Mouse (Mus musculus) left cerebral cortex, postnatal 10 days (tissue): ENCODE results near the gene Cdh1. TPM values are rescaled to one million over a fixed set of nuclear protein-coding genes. Genes with fewer than 3 reads are reported as not detected.
"Not testable (repeated sequence)": the region's sequence is repeated elsewhere in the genome, so short reads cannot be mapped to it uniquely, and the experiment has no call there.

ENCODE experiments used
- DNase-seq, 2 experiments: peaks; one replicate each; pipeline ENCODE4 v3.0.0; 2021 to 2022; ENCODE audit warnings: low spot score in 2 of 2, mixed read lengths in 1 of 2; ENCODE audit errors: extremely low spot score in 1 of 2
- intact Hi-C: fragments of 180-260 bp; cut with DNase I; formaldehyde crosslinking; loops from one replicate; pipeline ENCODE4 v1.15.1; 2025
- total RNA-seq, 2 experiments: library from RNA; stranded (reverse); gene quantifications; 2 replicates each; pipeline ENCODE4 v1.2.3; 2021

Cdh1 gene
- total RNA-seq, 2 experiments from 2014 or later: 2.6 to 3.1 TPM

DNA sequence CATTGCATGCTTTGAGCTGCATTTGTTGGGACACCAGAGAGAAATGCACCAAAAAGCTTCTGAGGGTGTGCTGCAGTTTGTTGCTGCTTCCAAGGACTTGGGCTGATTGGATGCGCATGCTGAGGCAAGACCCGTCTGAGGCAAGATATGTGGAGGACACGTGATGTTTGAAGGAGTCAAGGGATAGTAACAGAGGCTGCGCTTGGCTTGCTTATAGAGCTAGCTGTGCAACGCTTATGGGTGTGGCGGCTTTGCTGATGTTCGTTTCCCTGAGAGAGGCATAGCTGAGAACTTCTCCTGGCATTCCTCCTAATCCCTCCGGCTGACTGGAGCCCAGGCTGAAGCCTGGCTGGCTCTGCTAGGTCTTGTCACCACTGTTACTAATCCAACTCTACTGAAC, 16.3 kb upstream of the Cdh1 start:
- DNase-seq: no peak
- intact Hi-C loops: no loop called here

DNA sequence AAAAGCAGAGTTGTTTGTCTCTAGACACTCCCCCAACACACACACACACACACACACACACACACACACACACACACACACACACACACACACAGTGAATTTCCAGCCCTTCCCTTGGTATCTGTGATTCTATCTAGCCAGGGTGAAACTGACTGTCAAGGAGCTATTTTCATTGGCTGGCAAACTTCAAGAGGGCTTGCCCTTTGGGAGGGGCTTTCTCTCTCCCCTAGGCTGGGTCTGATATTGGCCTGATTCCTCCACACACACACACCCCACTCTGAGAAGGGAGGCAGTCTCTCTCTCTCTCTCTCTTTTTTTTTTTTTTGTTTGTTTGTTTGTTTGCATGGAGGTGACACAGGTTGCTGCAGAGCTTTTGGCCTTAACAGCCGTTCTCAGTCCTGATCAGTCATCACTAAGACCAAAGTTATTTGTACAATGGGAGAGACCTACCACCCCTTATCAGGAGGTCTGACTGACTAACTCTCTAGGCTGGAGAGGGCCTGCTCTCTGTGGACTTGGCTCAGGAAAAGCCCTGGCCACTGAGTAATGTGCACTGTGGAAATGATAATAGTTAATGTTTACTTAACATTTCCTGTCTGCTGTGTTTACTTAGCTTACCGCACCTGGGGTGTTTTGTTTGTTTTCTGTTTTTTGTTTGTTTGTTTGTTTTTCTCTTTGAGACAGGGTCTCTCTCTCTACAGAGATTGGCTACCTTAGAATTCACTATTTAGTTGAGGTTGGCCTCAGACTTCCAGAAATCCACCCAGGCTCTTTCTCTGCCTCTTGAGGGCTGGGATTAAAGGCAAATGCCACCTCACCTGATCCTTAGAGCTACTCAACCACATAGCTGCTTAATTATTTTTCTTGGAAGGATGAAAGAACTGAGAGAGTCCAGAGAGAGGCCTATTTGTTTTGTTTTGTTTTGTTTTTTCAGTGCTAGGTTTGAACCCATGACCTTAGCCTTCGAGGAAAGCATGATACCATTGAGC, 14.4 kb upstream of the Cdh1 start:
- intact Hi-C loops: no loop called here
- no peak for DNase-seq

DNA sequence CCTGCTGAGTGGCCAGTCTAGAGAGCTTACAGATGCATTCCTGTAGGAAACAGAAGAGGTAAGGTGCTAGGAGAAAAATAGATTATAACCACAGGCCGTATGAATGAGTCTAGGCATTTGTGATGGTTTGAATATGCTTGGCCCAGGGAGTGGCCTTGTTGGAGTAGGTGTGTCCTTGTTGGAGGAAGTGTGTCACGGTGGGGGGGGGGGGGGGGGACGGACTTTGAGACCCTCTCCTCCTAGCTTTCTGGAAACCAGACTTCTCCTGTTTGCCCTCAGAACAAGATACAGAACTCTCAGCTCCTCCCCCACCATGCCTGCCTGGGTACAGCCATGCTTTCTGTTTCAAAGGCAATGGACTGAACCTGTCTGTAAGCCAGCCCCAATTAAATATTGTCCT, 10.7 kb upstream of the Cdh1 start:
- intact Hi-C loops: no loop called here

DNA sequence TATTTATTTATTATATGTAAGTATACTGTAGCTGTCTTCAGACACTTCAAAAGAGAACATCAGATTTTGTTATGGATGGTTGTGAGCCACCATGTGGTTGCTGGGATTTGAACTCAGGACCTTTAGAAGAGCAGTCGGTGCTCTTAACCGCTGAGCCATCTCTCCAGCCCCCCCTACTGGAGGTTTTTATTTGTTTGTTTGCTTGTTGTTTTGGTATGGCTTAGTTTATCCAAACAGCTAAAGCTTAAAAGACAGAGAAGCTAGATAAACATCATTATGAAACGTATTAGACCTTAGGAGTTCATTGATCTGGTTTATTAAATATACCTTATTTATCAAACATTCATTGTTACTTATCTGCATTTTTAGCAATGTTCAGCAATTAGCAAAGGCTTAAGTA, 7.5 kb upstream of the Cdh1 start:
- intact Hi-C loops, DNase-seq: not testable (repeated sequence)

More for the DNA sequence above, 10.7 kb upstream of the Cdh1 start:
- DNase-seq: no peak

DNA sequence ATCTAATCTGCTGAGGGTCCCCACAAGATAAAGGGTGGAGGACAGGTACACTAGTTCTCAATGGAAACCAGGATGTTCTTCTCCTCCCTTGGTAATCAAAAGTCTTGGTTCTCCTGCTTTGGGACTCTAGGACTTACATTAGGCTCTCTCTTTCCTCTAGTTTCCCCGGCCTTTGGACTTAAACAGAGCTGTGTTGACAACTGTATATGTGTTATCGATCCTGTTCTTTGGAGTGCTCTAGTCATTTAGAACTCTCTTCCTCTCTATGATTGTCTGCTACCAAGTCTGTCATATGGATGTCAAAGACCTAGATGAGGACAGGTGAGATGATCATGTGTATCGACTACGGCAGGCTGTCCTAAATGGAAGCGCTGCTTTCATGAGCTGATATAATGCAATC, 6.1 kb upstream of the Cdh1 start:
- intact Hi-C loops: no loop called here
- no peak for DNase-seq

DNA sequence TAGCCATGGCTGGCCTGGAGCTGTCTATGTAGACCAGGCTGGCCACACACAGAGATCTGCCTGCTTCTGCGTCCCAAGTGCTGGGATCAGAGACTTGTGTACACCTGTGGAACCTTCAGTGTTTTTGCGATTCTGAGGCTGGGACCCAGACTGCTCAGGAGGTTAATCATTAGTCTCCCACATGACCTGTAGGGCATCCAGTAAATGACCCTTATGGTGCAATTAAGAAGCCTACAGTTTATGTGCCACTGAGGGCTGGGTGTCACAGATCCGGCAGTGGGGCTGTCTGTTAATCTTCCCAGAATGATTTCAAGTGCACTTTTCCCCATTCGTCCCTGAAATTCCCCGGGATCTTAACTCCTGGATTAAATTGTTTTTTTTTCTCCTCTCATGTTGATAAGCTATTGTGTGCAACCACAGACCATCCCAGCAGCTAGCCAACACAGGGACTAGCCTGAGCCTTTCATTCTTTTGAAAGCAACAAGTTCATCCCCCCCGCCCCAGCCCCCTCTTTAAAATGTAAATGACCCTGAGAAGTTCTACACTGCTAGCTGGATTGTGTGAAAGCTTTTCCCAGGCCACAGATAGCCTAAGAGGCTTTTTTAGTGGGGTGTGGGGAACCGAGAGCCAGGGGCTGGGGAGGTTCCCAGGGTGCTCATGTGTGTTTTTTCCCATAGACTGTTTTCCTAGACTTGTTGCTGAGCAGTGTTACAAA, 3.7 kb upstream of the Cdh1 start:
- intact Hi-C loops: no loop called here
- DNase-seq: no peak

DNA sequence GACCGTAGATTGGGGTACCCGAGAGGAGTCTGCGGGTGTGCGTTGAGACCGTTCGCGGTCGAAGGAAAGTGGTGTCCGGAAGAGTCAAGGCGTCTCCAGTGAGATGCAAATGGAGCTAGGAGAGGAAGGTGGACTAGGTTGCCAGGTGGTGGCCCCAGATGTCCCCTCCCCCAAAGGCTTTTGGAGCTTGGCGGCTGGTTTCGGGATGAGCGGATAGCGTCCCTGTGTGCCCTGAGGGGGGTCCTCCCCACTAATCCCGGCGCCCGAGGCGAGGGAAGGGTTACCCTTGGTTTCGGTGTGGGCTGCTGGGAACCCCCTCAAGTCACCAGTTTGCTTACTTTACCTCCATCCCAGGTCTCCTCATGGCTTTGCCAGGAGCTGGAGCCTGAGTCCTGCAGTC, 782 bp downstream of the Cdh1 start:
- intact Hi-C loops: no loop called here

DNA sequence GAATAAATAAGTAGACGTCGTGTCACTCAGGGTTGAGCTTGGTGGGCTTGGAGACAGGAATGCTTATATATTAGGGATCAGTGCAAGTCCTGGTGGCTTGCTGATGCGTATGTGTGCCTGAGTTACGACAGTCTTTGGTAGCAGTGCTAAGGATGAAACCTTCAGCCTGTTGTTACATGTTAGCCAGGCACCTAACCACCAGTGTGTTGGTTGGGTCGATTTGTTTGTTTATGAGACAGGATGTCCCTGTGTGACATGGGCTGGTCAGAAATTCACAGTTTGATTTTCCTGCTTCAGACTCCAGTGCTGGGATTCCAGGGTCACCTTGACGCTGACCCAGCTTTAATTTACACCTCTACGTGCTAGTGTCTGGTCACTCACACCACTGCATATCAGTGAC, 2.5 kb downstream of the Cdh1 start:
- DNase-seq: no peak
- intact Hi-C loops: no loop called here

More for the DNA sequence above, 782 bp downstream of the Cdh1 start:
- no peak for DNase-seq

DNA sequence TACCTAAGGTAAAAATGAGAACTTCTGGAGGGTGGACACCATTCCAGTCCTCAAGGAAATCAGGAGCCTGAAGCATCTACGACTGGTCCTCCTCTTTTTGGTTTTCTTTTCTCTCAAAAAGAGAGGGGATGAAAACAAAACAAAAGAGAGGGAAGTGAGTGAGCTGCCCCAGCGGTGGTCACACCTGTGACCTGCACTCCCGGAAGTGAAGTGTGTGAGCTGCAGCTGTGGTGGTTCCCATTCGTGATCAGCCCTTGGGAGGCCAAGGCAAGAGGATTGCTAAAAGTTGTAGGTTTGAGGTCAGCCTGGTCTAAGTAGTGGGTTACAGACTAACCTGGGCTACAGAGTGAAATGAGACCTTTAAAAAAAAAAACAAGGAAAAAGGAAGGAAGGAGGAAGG, 3.0 kb downstream of the Cdh1 start:
- intact Hi-C loops: no loop called here
- no peak for DNase-seq

DNA sequence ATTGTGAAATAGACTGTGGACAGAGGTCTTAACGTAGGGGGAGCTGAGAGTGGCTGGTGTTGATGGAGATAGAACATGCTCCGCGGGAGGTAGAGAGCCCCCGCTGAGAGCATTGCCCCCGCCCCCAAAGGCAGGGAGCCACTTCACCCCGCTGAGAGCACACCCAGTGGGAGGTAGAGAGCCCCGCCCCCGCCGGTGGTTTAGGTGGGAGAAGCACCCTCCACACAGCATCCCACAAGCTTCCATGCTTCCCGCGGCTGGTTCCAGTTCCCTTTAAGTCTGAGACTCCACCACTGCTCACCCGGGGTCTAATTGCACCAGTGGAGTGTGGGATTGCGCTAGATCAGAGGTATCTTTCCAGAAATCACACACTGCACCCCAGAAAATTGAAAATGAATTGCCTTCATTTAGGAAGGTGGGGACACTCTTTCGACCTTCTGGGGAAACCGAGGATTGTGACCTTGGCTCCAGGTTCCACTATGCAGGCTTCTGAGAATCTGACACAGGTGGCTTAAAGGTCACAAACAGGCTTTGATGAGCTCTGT, 3.5 kb downstream of the Cdh1 start:
- no peak for DNase-seq
- intact Hi-C loops: no loop called here

DNA sequence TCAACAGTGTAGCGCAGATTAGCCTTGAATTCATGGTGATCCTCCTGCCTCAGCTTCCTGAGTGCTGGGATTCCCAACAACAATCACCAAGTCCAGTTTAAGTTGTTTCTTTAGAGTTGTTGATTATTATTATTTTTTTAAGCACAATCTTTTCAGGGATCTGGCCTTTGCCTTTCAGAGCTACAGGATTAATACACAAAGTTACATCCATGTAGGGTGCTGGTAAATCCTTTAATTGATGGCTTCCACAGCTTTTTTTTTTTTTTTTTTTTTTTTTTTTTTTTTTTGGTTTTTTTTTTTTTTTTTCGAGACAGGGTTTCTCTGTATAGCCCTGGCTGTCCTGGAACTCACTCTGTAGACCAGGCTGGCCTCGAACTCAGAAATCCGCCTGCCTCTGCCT, 4.6 kb downstream of the Cdh1 start:
- DNase-seq, intact Hi-C loops: not testable (repeated sequence)

DNA sequence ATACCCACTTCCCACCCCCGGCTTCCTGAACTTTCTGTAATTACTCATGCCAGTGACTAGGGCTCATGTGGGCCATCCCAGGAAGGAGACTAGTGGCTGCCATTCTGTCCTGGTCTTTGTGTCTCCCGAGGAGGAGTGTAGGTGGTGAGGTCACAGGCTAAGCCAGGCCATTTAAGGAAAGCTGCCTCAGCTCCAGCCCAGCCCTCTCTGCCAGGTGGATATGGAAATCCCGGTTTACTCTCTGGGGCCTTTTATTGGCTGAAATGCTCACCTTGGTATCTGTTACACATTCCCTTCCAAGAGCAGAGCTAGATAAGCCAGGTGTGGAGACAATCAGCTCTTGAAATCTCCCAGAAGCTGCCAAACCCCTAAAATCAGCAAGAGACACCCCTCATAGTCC, 5.3 kb downstream of the Cdh1 start:
- DNase-seq: no peak
- intact Hi-C loops: no loop called here

DNA sequence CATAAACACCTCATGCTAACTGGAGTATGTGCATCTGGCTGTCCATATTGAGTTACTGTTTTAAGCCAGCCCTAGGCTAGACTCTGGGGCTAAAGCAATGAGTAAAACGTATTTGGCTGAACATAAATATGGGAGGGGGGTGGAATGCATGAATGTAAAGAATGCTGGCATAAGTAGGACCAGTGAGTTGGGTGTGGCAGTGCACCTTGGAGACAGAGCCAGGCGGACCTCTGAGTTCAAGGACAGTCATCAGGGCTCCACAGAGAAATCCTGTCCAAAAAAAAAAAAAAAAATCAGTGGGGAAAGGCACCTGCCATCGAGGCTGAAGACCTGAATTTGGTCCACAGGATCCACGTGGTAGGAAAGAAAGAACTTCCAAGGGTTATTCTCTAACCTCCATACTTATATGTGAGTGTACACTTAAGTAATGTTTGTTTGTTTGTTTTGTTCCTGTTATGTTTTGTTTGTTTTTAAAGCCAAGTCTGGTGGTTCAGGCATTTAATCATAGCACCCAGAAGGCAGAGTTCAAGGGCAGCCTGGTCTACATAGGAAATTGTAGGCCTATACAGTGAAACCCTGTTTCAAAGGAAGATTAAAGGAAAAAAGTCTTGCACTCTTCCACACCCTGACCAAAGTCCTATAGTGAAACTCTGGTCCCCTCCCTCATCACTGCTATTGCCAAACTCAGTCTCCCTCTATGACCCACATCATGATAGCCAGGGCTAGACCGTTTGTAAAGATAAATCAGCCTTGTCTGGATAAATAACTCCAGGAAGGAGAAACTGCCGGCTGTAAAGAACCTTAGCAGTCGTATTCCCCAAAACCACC, 6.1 kb downstream of the Cdh1 start:
- no peak for DNase-seq
- intact Hi-C loops: no loop called here

DNA sequence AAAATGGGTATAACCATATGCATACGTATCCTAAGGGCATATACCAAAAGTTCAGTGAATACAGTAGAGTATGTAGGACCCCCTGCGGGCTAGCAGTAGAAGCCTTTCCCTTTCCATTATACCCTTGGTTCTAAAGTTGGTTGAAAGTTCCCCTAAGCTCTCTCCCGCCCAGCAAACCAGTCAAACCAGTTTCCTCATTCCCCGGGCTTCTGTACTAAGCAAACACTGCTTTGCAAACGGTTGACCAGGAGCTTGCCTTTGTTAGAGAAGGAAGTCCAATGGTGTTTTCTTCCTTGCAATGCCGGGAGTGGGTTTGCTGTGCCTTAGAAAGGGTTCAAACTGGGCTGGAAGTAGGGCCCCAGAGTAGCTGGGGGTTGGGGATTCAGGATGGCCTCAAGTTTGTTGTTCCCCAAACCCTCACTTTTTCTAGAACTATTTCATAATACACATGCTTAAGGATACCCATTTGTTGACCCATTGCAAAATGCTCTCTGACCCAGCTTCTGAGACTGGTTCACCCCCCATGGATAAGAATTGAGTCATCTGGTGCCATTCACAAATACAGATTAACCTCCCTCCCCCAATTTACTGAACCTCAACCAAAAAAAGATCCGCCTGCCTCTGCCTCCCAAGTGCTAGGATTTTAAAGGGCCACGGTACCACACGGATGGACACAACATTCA, 7.9 kb downstream of the Cdh1 start:
- intact Hi-C loops: no loop called here
- no peak for DNase-seq

DNA sequence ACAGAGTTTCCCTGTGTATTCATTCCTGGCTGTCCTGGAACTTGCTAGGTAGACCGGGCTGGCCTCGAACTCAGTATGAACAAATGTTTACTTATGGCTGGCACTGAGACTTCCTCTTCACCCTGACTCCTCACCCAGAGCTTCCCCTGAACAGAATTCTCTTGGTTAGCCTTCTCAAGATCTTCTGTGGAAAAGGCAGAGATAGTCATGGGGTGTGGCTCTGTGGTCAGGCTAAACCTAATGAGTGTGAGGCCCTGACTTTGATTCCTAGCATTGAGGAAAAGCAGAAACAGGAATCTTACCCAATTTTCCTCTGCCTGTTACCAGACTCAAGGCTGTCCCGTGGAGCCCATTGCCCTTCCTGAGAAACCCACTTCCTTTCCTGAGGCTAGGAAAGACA, 8.9 kb downstream of the Cdh1 start:
- DNase-seq: no peak

DNA sequence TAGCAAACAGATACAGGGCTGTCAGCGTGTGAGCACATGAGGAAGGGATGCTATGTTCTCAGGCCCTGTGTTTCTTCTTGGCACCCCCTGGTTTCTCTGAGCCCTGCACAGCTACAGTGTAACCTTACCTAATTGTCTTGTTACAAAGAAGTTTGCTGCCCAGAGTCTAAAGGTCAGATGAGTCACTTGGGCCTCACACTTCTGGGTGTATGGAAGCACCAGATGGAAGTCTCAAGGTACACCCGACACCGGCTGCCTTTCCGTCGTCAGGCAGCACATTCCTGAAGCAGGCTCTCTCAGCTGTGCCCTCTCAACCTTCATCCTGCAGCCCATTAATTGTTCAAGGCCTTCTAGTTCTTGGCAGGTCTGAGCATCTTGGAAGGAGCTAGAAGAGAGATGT, 11.6 kb downstream of the Cdh1 start:
- intact Hi-C loops: no loop called here
- DNase-seq: no peak

More for the DNA sequence above, 8.9 kb downstream of the Cdh1 start:
- intact Hi-C loops: no loop called here

DNA sequence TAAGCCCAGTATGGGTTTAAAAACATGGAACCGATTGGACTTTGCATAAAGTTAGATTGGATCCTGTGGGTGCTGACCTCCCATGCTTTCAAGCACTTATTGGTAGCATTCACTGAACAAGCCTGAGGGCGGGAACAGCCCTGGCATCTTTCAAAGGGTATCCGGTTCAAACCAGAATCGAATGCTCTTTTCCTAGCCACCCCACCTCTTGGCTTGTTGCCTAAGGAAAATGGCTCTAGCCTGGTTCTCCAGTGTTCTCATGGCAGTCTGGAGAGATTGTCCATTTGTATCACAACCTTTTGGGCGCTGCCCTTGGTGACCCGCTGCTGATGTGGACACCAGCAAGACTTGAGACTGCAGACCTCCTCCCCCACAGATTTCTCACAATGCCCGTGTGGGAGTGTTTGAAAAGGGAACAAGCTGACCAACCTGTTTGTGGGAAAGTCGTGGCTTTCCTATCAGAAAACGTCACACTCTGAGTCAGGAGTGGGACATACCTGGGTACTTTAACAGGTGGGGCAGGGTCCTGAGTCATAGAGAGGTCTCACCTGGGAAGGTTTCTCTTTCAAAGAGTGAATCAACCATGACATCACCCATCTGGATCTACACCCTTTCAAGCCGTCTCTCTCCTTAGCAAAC, 12.6 kb downstream of the Cdh1 start:
- intact Hi-C loops: no loop called here
- no peak for DNase-seq

DNA sequence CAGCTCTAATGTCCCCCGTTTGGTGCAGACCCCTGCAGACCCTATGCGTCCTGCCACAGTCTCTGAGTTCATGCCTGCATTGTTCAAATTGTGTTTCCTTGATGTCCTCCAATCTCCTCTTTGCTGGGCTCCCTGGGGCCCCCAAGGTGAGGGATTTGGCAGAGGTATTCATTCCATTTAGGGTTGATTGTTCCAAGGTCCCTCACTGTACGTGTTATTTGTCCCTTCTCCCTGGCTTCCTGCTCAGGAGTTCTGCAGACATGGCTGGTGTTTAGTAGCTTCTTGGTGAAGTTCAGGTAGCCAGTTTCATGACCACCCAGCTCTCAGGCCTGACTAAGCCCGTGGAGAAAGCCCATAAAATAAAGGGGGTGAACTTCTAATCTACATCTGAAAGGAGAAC, 13.5 kb downstream of the Cdh1 start:
- intact Hi-C loops: no loop called here
- DNase-seq: no peak
